Mouse (Mus musculus) neural tube, embryonic 11.5 days (tissue): Measurements from ENCODE around the gene Knop1. TPM values are rescaled to one million over a fixed set of nuclear protein-coding genes. Genes with fewer than 3 reads are reported as not detected.

Experiments used
- ATAC-seq: fragments of 200-750 bp; cut with Nextera tagmentation; 2 replicates; pipeline ENCODE4 v1.8.0; 2017; ENCODE audit warnings: moderate number of reproducible peaks, mild to moderate bottlenecking, moderate TSS enrichment, moderate library complexity; ENCODE audit not compliant: insufficient read depth, low FRiP score, low TSS enrichment
- DNase-seq: peaks from one replicate; pipeline ENCODE4 v3.0.0-alpha.2; 2015; ENCODE audit warnings: low spot score
- H3K27ac ChIP-seq: fragments of 300-500 bp; sonication (generic); 2 replicates; pipeline ENCODE4 v1.5.1; 2014; ENCODE audit warnings: low read depth, mild to moderate bottlenecking, low read length
- H3K27me3 ChIP-seq: fragments of 300-500 bp; sonication (generic); 2 replicates; pipeline ENCODE4 v1.6.1; 2014; ENCODE audit warnings: mild to moderate bottlenecking, low read length, mixed read lengths; ENCODE audit not compliant: control insufficient read depth, insufficient read depth
- H3K36me3 ChIP-seq: fragments of 300-500 bp; sonication (generic); 2 replicates; pipeline ENCODE4 v1.6.1; 2014; ENCODE audit warnings: mild to moderate bottlenecking, low read length, moderate library complexity, mixed read lengths; ENCODE audit not compliant: control insufficient read depth, insufficient read depth
- H3K4me1 ChIP-seq: fragments of 300-500 bp; sonication (generic); 2 replicates; pipeline ENCODE4 v1.6.1; 2014; ENCODE audit warnings: low read length, mixed read lengths; ENCODE audit not compliant: control insufficient read depth, insufficient read depth
- H3K4me2 ChIP-seq: fragments of 300-500 bp; sonication (generic); 2 replicates; pipeline ENCODE4 v1.6.1; 2014; ENCODE audit warnings: low read depth, mild to moderate bottlenecking, moderate library complexity
- H3K4me3 ChIP-seq: fragments of 300-500 bp; sonication (generic); 2 replicates; pipeline ENCODE4 v1.5.1; 2014; ENCODE audit warnings: low read depth, low read length
- H3K9ac ChIP-seq: fragments of 300-500 bp; sonication (generic); 2 replicates; pipeline ENCODE4 v1.6.1; 2014; ENCODE audit warnings: mild to moderate bottlenecking, low read length
- H3K9me3 ChIP-seq: fragments of 300-500 bp; sonication (generic); 2 replicates; pipeline ENCODE4 v1.6.1; 2016; ENCODE audit warnings: low read length; ENCODE audit not compliant: control insufficient read depth
- WGBS: fragments of 180-500 bp; shearing (Covaris S2); extraction: QIAGEN DNeasy Blood & Tissue Kit; methylation state at CpG from one replicate; pipeline ENCODE4 v1.1.7; 2014; 5-methylcytosine and 5-hydroxymethylcytosine counted together
- polyA plus RNA-seq: library from polyadenylated mRNA; unstranded; fragments of >200 nt; fragmentation: Nextera tagmentation; extraction: Ambion mirVana; gene quantifications from 2 replicates; pipeline ENCODE4 v1.2.1, GENCODE M21; 2014

The Knop1 gene
- 125 and 131 TPM in 2 replicates for polyA plus RNA-seq

GRCm38 (mm10) chr7:118855877-118856304 lies at the start of gene Knop1:
Knop1 (minus strand) TSS chr7:118856254.
- DNase-seq: no peak
- no peaks in the 10 kb centered on the region for H3K27me3 ChIP-seq
- peak within 1 kb of the TSS; percentile 73 for H3K9ac ChIP-seq
- ATAC-seq: peak; percentile 78
- 0% methylated on average over 46 of the region's 46 CpGs for WGBS
- H3K27ac ChIP-seq: peak within 1 kb of the TSS; percentile 70
- H3K4me3 ChIP-seq: peak within 1 kb of the TSS; percentile 84
- H3K4me1 ChIP-seq: peaks cover 7% of the 10 kb centered on the region; the same call in 1 of the 2 replicates
- peak within 1 kb of the TSS; percentile 88 for H3K4me2 ChIP-seq
- peaks cover 9% of the 10 kb centered on the region for H3K36me3 ChIP-seq
- H3K9me3 ChIP-seq: no peaks in the 10 kb centered on the region

DNA sequence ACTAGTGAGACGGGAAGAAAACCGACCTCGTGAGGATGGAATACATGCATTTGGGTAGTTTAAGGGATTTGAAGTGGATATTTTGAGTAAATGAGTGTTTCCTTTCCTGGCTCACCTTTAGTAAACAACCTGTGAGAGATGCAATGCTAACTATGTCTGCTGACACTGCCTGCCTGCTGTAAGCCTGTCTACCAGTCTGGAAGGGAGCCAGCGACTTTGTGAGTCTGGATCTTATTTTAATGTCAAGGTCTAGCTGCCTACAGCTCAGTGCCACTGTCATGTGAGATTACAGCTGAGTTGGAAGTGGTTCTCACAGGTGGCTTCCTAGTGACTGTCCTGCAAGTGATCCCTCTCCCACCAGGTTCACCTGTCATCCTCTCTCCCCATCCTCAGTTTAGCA lies 48.5 kb upstream of the Knop1 start:
- WGBS: 88% methylated on average over 4 of the region's 4 CpGs

DNA sequence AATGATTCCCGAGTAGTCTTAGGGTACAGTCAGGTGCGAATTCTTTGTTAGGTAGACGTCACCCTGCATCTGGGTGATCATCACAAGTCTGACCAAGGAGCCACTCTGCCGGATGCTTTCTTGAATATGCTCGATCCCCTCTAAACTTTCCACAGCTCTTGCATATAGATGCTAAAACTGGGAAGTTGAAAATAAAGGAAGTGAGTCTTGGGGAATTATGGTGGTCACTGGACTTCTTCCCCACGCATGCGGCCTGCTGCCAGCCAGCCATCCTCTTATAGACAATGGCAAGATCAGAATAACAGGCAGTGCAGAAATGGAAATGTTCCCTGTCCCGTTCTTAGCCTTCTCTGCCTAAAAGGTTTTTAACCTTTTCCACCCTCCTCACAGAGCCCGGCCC lies 47.8 kb upstream of the Knop1 start:
- ATAC-seq (no peak), DNase-seq (no peak)
- H3K4me3 ChIP-seq: no peak overlapping the region
- no peaks in the 10 kb centered on the region for H3K36me3 ChIP-seq
- no peaks in the 10 kb centered on the region for H3K27me3 ChIP-seq
- H3K27ac ChIP-seq: no peak overlapping the region
- 91% methylated on average over 9 of the region's 9 CpGs for WGBS
- H3K9ac ChIP-seq: no peak overlapping the region
- H3K4me2 ChIP-seq: no peak overlapping the region
- H3K4me1 ChIP-seq: no peaks in the 10 kb centered on the region
- no peaks in the 10 kb centered on the region for H3K9me3 ChIP-seq

More for the DNA sequence above, 48.5 kb upstream of the Knop1 start:
- Histone ChIP-seq H3K4me1 (no peaks in the 10 kb centered on the region), H3K27ac (no peak overlapping the region), H3K36me3 (no peaks in the 10 kb centered on the region), H3K4me3 (no peak overlapping the region), H3K27me3 (no peaks in the 10 kb centered on the region), H3K4me2 (no peak overlapping the region), H3K9me3 (no peaks in the 10 kb centered on the region), H3K9ac (no peak overlapping the region)
- no peak for DNase-seq
- no peak for ATAC-seq

- no peaks in the 10 kb centered on the region for H3K36me3 ChIP-seq
- no peak for DNase-seq
- H3K27ac ChIP-seq: no peak overlapping the region
- no peak overlapping the region for H3K9ac ChIP-seq
- H3K4me2 ChIP-seq: no peak overlapping the region
- no peaks in the 10 kb centered on the region for H3K4me1 ChIP-seq
- H3K27me3 ChIP-seq: no peaks in the 10 kb centered on the region
- no peak for ATAC-seq
- H3K9me3 ChIP-seq: no peaks in the 10 kb centered on the region
- 80% methylated on average over 13 of the region's 13 CpGs for WGBS
- H3K4me3 ChIP-seq: no peak overlapping the region
Observed at GRCm38 (mm10) chr7:118902944-118903343, 46.9 kb upstream of the Knop1 start.

DNA sequence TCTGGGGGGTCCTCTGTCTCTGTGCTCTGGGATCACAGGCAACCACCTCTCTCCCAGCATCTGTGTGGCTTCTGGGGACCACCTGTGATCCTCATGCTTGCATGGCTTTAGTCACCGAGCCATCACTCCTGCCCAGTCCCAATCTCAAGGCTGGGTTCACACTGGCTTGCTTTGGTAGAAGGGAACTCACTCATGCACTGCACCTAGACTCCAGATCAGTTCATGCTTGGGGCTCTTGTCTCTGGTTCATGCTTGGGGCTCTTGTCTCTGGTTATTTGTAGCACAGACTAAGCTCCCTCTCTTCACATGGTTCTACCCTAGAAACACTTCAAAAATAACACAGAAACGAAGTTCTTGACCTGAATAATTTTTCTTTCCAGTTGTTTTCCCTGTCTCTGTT lies 44.0 kb upstream of the Knop1 start:
- no peak for ATAC-seq
- peaks cover 6% of the 10 kb centered on the region; the same call in 1 of the 2 replicates for H3K4me1 ChIP-seq

GRCm38 (mm10) chr7:118898063-118898462 lies 42.0 kb upstream of the Knop1 start:
- no peaks in the 10 kb centered on the region for H3K27me3 ChIP-seq
- DNase-seq: no peak
- peaks cover 6% of the 10 kb centered on the region; the same call in 1 of the 2 replicates for H3K4me1 ChIP-seq
- H3K4me2 ChIP-seq: no peak overlapping the region
- H3K9me3 ChIP-seq: no peaks in the 10 kb centered on the region
- ATAC-seq: no peak
- H3K36me3 ChIP-seq: no peaks in the 10 kb centered on the region
- no peak overlapping the region for H3K9ac ChIP-seq
- H3K4me3 ChIP-seq: no peak overlapping the region
- no peak overlapping the region for H3K27ac ChIP-seq

More for the DNA sequence above, 44.0 kb upstream of the Knop1 start:
- Histone ChIP-seq H3K9me3 (no peaks in the 10 kb centered on the region), H3K4me3 (no peak overlapping the region), H3K27ac (no peak overlapping the region), H3K4me2 (no peak overlapping the region), H3K9ac (no peak overlapping the region), H3K36me3 (no peaks in the 10 kb centered on the region), H3K27me3 (no peaks in the 10 kb centered on the region)
- 75% methylated on average over 2 of the region's 2 CpGs for WGBS
- DNase-seq: no peak

DNA sequence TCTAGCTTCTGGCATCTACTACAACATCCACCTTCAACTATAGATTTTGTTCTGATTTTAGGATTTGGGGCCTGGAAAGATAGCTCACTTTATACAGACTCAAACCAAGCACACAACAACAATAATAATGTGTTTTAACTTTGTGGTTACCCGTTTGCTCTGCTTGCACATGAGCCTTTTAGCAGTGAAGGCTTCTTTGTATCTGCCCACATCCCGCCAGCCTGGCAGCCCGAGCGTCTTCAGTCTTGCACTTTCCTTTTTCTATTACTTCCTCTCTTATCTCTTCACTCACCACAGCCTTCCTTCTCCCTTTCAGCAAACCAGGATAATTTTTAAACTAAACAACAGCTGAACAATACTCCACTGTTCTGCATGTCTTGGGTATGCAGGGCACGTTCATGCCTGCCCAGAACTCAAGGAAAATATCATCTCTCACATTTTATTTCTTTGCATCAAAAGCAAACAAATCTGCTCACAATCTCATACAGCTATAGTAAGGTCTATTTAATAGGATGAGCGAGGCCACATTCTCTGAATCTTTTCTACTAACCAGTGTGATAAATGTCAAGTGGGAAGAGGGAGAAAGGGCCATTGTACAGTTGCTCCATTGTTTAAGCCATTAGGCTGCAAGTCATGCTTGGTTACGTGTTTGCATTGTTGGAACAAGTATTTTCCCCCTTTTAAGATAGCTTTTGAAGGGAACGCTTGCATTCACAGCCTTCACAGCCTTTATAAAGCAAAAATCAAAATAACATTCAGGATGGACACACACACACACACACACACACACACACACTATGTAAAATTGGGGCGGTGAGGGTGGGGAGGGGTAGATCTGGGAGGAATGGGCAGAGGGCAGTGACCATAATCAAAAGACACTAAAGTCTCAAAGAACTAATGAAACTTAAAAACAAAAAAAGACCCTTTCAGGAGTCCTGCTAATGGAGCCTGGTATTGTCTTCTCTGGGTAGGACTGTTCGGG lies 39.7 kb upstream of the Knop1 start:
- DNase-seq (peak; percentile 48), ATAC-seq (peak; percentile 61)
- Histone ChIP-seq H3K9ac (no peak overlapping the region), H3K4me1 (peaks cover 6% of the 10 kb centered on the region; the same call in 1 of the 2 replicates), H3K36me3 (no peaks in the 10 kb centered on the region), H3K9me3 (no peaks in the 10 kb centered on the region), H3K4me2 (no peak overlapping the region), H3K27ac (peak overlapping the region; percentile 47), H3K4me3 (no peak overlapping the region), H3K27me3 (no peaks in the 10 kb centered on the region)
- WGBS: 51% methylated on average over 10 of the region's 10 CpGs

GRCm38 (mm10) chr7:118889046-118889680 lies 33.1 kb upstream of the Knop1 start:
- ATAC-seq (peak; percentile 54; the same call in 1 of the 2 replicates), DNase-seq (peak; percentile 53)
- no peak overlapping the region for H3K27ac ChIP-seq
- no peaks in the 10 kb centered on the region for H3K27me3 ChIP-seq
- H3K9ac ChIP-seq: no peak overlapping the region
- H3K36me3 ChIP-seq: no peaks in the 10 kb centered on the region
- WGBS: 7% methylated on average over 3 of the region's 3 CpGs
- no peaks in the 10 kb centered on the region for H3K9me3 ChIP-seq
- H3K4me3 ChIP-seq: no peak overlapping the region
- H3K4me1 ChIP-seq: peaks cover 12% of the 10 kb centered on the region; the same call in 1 of the 2 replicates
- no peak overlapping the region for H3K4me2 ChIP-seq
